Mouse (Mus musculus): ENCODE measurements around the gene Limch1. TPM values are rescaled to one million over a fixed set of nuclear protein-coding genes. Genes with fewer than 3 reads are reported as not detected.

Gene Limch1
- total RNA-seq (2021) = 100 to 1,000 TPM in 1 of 2 experiments, 10 to 100 TPM in 1; 94.9 to 110 TPM
- long read RNA-seq, experiment 1, partial matches to known transcripts = 0 of 15 reads
- long read RNA-seq, experiment 1, other reads (novel, unspliced or antisense) = 15 of 15 reads
- long read RNA-seq, experiment 2, partial matches to known transcripts = 1 of 18 reads
- long read RNA-seq, experiment 2, other reads (novel, unspliced or antisense) = 16 of 18 reads

DNA sequence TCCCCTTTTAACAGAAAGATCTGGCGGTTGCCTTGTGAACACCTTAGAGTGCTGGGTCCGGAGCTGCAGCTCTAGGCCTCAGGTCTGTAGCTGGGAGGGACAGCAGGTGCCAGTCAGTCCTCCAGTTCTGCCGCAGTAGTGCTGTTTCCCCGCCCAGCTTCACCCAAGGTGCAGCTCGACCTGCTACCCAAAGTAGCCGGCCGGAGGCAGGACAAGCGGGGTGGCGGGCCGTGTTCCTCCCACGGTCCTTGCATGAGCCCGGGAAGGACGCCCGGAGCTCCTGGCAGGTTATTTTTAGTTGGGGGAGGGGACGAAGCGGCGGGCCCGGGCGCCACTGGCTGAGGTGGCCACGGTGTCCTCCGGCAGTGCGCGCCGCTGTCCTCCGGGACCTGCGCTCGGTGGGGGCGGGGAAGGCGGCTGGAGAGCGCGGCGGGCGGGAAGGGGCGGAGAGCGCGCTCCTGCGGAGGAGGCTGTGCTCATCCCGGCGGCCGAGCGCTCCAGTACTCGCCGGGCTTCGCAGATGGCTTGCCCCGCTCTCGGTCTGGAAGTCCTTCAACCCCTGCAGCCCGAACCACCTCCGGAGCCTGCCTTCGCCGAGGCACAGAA is at the start of gene Limch1:
Gene Limch1, plus strand, starts transcription at position 438 of the 606 bp plus-strand sequence.
- DNase-seq = peak; percentile 89

DNA sequence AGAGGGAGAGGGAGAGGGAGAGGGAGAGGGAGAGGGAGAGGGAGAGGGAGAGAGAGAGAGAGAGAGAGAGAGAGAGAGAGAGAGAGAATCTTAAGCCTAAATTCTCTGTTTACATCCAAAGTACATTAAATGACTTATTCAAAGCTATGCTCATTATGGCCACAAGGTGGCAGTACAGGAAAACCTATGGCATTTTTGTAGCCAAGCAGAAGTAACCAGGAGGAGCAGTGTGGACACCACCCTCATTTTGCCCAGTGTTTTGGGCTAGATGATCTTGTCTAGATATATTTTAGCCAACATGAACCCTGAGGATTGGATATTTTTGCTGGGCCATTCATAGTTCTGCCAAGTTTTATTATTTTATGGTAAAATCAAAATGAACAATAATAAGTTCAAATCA is 48.5 kb upstream of the Limch1 start:
- DNase-seq = no peak

DNA sequence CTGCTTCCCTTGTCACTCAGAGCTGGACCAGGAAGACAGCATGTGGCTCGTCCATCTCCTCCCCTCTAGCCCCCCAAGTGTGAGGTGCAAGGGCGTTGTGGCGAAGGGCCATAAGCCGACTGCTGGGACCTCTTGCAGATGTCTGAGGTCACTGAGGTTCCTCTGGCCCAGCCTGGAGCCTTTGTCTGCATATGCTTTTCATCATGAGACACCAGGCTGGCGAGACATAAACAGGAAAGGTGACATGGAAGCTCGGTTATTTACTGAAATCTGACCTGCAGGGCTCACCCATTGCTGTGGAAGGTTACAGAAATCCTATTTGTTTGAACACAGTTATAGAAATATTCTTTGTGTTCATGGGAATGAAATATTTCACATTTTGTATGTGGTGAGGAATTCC is 45.7 kb upstream of the Limch1 start:
- DNase-seq = no peak

DNA sequence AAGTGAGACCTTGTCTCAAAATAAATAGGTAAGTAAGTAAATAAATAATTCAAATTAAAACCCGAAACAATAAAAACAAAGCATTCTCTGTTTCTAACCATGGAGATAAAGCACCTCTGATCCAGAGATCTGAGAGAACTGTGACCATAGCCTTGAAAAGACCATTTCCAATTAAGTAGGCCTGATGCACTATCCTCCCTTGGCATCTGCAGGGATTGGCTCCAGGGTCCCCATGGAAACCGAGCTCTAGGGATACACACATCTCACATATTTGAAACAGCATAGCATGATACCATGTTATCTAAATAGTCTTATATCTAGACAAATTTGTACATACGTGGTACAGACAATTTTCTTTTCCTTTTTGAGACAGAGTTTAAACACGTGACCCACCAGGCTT is 43.7 kb upstream of the Limch1 start:
- DNase-seq = no peak

DNA sequence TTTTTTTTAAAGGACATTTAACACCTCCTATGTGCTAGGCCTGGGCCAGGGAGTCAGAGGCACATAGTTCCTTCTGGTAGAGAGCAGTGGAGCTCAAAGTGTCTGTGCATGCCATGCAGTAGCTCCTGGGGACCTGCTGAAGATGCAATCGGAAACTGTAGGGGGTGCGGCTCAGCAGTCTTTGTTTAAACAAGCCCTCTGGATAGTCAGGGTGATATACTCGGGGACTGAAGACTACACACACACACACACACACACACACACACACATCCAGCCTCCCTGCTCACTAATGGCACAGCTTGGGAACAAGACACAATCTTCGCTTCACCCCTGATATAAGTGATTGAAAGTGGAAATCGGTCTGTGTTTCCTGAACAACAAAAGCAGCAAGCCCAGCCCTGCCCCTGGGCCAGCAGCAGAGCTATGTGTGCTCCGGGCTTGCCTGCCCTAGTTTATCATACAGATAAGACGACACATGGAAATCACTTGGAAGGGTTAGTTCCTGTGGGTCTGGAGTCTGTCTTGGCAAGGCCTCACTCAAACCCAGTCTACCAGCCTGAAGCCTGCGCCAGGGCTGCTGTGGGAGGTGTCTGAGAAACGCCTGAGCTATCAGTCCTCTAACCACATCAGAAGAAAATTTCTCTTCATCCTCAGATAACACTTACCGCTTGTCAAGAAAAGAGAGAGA is 42.2 kb upstream of the Limch1 start:
- DNase-seq = no peak

DNA sequence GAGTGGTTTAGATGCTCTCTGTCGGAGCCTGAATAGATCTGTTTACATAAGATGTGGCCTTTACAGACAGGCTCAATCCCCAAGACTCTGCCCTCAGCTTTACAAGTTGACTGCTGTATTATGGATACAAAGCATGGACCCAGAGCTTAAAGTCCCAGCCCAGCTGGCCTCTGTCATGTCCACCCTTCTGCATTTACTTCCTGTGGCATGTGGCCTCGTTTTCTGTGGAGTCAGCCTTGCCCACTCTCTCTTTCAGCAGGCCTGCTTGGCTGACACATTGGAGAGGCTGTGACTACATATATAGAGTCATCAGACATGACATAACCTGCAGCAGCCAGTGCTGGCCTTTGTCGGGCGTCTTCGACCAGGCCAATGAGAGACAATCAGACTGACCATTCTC is 37.8 kb upstream of the Limch1 start:
- no peak for DNase-seq

DNA sequence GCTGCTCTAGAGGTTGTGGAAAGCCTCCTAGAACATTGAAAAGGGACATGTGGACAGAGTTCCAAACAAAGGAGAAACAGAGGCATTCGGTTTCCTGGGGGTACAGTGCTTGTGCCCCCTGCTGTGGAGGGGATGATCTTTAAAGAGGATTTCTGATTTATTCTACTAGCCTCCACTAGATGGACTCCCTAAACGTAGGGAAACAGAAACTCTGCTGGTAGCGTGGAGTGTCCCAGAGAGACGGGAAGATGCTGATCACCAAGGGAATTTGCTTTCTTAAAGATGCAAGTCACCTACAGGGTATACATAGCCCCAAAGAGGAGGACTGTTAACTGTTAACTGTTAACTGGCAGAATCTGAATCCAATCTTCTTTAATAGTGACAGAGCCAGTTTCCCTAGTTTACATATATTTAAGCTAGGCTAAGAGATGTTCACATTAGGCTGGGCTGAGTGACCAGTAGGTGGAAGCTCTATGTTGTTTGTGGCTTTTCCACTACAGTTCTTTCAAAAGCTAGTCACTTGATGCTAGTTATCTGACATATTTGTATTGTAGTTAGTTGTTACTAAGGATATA is 35.1 kb upstream of the Limch1 start:
- DNase-seq = no peak

DNA sequence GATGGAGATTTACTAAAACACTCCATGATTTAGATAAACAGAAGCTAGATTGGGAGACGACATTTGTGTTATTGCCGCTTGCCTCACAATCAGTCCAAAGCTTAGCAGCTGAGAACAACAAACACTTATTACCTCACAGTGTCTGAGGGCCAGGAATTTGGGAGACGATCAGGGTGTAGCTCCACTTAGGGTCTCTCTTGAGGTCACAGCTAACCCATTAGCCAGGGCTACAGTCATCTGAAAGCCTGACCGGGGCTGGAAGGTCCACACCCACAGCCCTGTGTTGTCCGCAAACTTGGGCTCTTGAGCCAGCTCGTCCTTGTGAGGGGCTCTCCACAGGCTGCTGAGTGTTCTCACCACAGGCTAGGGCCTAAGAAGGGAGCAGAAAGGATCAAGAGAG is 32.8 kb upstream of the Limch1 start:
- DNase-seq = peak; percentile 40

DNA sequence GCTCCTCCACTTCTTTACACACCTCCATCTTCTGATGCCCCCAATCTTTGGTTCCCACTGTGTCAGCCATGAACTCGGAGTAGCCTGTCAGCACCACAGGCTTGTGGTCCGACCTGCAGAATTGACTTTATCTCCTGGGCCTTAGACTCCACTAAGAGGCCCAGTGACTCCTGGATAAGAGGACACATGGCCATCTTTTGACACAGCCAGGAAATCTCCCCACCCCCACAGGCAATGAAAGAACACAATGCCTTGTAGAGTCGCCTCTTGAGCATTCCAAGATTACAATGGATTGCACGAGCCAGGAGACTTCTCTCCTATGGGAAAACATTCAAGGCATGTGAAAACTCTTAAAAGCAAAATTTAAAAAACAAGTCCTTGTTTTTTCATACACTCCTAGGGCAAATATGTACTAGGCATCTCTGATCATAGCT is 30.1 kb upstream of the Limch1 start:
- DNase-seq = no peak

DNA sequence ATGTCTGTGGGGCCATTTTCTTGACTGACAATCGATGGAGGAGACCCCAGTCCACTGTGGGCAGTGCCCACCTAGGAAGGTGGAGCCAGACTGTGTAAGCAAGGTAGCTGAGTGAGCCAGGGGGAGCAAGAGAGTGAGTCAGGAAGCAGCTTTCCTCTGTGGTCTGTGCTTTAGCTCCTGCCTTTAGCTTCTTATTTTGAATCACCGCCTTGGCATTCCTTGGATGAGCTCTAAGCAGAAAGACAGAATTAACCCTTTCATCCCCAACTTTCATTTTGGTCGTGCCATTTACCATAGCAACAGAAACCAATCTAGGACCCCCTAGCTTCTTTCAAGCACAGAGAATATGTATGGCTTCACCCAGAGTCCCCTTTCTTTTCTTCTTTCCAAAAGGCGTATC is 27.7 kb upstream of the Limch1 start:
- no peak for DNase-seq

DNA sequence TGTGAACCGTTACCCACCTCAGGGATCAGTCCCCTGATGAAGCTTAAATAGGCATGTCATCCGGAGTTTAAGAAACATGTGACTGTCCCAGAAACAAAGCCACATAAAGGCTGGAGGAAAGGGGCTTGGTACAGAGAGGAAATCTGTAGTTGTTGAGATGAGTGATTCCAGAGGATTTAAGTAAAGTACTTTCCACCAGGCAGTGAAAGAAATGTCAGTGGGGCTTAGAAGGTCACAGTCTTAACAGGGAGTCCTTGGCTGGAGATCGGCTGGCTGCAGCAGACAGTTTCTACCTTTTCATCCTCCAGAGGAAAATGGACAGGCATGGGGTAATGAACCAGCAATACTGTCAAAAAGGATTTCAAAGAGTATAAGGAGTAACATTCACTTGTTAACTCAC is 27.2 kb upstream of the Limch1 start:
- DNase-seq = no peak

DNA sequence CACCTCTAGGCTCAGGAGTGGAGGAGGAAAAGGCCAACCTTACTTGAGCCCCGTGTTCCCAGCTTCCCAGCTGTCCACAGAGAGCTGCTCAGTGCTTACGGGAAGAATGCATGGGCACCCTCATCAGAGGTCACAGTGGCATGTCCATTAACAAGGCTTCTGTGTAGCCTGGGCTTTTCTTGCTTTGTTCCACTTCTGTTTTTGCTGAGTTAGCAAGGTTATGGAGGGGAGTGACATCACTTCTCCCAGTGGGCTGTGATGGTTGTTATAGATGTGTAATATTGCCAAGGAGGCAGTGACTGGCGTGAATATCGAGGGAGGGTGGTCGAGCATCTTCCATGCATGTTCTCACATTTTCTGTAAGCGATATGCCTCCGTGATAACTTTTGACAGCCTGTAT is 26.7 kb upstream of the Limch1 start:
- no peak for DNase-seq

DNA sequence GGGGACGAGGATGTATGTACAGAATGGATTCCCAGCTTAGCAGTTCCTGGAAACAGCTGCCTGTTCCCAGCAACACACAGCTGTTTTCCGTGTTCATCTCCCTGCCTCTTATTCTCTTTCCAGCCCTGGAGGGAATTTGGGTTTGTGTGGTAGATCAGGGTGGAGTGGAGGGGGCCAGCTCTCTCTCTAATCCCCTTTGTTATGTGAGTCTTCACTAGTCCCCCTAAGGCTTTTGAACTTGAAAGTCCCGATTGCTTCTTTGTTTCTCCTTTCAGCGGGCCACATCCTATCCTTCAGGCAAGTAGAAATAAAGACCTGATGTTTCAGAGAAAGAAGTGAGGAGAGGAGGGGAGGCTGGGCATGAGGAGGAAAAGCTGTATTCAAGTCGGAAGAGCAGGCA is 24.7 kb upstream of the Limch1 start:
- DNase-seq = no peak

DNA sequence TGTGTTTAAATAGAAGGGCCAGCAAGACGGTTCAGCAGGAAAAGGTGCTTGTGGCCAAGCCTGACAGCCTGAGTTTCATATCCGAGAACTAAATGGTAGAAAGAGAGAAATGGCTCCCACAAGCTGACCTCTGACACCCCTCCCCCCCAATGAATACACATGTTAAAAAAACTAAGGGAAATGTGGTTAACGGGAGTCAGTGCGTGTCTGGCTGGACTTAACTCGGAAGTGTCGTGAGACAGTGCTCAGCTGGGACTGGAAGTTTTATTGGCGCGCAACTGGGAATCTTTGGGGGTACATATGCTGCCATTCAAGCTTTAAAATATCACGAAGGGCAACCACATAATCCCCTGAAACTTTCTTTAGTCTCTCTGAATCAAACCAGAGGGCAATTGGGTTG is 23.0 kb upstream of the Limch1 start:
- no peak for DNase-seq

DNA sequence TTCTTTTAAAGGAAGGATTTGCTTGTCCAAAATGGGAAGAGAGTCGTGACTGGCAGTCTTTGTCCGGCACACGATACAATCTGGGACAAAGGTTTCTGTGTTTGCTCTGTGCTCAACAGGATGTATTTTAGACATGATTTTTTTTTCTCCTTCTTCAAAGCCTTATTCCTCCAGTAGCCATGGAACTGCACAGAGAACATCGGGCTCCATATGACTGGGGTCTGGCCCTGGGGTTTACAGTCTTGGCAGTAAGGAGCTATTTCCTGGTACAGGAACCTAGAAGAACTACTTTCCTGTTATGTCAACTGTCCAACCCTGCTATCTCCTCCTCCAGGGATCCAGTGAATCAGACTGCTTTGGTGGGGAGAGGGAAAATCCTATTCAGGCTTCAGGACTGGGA is 22.6 kb upstream of the Limch1 start:
- DNase-seq = no peak

DNA sequence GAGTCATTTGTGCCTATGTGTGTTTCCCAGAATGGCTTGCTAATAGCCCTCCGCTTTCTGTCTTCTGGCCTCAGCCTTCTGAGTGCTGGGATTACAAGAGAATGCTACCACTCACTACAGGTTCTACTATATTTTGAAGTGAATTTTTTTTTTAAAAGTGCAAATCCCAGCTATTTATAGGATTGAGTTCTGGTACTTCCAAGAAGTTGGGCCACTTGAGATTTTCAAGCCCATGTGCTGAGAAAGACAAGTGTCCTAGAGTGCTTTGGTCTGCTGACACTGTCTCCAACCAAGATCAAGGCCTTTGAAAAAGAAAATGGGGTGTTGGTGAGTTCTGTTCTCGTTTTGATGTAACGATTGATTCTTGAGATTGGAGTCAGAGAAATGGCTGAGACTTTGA is 22.0 kb upstream of the Limch1 start:
- no peak for DNase-seq

DNA sequence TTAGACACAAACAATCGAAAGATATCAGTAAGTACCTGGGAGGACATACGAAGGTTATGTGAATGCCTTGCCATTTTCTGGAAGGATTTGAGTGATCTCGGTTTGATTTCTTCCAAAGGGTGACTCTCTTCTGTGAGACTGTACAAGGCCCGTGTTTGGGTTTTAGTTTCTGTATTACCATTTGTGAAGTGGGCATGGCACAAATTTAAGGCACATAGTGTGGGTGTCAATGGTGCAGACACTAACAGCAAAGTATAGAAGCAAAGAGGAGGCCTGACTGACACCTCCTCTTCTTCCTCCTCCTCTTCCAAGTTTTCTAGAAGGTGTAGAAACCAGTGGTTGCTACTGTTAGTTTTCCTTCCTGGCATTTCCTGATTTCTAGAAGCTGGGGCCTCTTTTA is 16.3 kb upstream of the Limch1 start:
- no peak for DNase-seq

DNA sequence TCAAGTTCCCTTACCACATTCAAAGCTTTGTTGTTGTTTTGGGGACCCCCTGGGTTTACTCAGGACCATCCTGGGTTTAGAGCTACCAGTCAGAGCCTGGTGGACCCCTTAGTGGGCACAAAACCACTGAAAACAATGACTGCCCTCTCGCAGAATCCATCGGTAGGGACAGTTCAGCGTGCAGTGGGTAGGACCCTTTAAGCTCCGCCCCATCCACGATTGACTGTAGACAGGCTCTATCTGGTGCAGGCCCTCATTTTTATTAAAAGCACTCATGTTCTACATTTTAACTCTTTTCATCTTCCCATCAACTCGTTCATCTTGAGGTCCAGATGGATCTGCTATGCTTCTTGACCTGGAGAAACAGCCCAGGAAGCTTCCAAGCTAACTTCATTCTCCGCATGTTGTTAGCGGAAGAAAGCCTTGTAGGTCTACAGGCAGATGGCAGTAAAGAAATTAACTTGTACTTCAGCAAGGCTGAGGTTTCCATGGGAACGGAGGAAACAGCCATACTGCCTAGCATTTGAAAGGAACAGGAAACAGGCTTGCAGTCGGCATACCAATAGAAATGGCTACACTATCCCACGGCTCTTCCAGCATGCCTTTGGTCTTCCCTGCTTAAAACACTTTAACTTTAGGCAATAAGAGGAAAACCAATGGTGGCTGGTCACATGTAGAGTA is 14.9 kb upstream of the Limch1 start:
- no peak for DNase-seq

DNA sequence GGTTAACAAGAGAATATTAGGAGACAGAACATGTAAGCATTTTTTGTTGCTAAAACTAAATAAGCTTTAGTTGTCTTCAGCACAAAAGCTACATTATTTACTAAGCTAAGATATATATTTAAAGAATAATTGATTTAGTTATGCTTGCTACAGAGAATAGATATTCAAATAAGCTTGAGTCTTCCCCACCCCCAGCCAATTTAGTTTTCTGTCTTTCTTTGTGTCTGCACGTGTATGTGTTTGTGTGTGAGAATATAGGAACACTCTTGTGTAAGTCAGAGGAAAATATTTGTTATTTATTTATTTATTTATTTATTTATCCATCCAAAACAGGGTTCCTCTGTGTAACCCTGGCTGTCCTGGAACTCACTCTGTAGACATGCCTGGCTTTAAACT is 14.3 kb upstream of the Limch1 start:
- no peak for DNase-seq

DNA sequence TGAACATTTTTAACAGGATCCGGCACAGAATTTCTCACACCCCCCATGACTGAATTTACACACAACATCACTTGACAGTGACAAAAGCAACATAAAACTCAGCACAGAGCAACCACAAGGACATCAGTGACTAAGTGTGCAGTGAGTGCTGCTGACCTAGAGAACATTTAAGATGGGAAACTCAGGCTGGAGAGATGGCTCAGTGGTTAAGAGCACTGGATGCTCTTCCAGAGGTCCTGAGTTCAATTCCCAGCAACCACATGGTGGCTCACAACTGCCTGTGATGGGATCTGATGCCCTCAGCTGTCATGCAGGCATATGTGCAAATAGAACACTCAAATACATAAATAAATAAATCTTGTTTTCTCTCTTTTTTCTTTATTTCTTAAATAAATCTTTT is 12.1 kb upstream of the Limch1 start:
- DNase-seq = no peak

DNA sequence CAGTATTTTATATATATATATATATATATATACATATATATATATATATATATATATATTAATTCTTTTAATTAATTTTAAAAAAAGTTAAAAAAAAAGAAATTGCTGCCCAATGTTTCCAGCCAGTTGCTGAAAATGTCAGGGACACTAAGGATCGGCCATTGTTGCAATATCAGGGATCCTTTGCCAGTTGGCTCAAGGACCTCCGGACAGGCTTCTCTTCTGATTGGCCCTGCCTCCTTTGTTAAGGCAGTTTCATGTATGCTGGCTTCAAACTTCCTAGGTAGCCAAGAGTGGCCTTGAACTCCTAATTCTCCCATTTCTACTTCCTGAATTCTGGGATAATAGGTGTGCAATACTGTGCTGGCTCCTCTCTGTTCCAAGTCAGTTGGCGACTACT is 6.3 kb upstream of the Limch1 start:
- DNase-seq = no peak

DNA sequence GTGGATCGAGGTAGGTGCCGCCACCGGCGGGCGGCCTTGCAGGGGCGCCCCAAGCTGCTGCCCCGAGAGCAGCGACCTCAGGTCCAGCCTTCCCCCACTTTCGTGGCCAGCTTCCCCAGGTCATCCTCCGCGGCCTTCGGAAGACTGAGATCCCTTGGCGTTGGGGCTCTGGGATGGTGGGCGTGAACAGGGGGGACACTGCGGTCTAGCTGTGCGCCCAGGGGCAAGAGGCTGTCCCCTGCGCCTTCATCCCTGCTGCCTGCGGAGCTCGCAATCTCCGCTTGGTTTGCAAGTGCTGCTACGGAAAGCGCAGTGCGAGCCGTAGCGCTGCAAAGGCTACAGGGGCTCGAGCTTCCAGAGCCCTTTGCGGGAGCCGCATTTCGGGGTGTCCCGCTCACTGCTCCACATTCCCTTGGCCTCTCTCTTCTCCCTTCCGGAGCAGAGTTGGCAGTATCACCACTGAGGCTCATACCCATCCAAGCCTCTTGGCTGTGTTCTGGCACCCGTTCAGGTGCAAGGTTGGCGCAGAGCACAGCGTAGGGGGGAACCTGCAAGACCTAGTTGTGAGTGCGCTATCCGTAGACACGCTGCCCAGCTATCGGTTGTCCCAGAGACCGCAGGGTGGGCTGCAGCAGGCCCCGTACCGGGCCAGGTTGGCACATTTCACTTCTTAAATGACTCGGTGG is 512 bp downstream of the Limch1 start:
- peak; percentile 52 for DNase-seq
